Mouse (Mus musculus): Measurements from ENCODE around the gene Ptpra. TPM values are rescaled to one million over a fixed set of nuclear protein-coding genes. Genes with fewer than 3 reads are reported as not detected.

Gene Ptpra
- total and polyA plus RNA-seq, 2 experiments from 2014 or later, result 154 to 162 TPM

GRCm38 (mm10) chr2:130602195-130602594 is 152.1 kb downstream of the Ptpra start:
- H3K9me3 ChIP-seq (ENCODE audit: low read length), result no peaks in the 10 kb centered on the region
- no peak overlapping the region for H3K27ac ChIP-seq (ENCODE audit: low read depth, low read length)
- H3K9ac ChIP-seq, result no peak overlapping the region
- H3K4me2 ChIP-seq (ENCODE audit: low read depth), result no peak overlapping the region
- no peaks in the 10 kb centered on the region for H3K4me1 ChIP-seq (ENCODE audit: insufficient read depth)
- H3K27me3 ChIP-seq (ENCODE audit: insufficient read depth, low read length), result no peaks in the 10 kb centered on the region
- peaks cover 49% of the 10 kb centered on the region for H3K36me3 ChIP-seq (ENCODE audit: insufficient read depth)
- ATAC-seq (no peak), DNase-seq (no peak)
- no peak for TF ChIP-seq CTCF (IDR thresholded peaks at IDR 0.05; ENCODE audit: low read depth)
- H3K4me3 ChIP-seq (ENCODE audit: low read depth, low read length), result no peak overlapping the region
- 86% methylated on average over 4 of the region's 4 CpGs for WGBS

Small RNA genes within 50 kb of the gene (microRNA-seq; reads per million reads assigned to microRNA genes)
- gene Gm23876, result 0 reads per million in 2 experiments

Other genes with a start within 250 kb of the Ptpra start
- gene Nop56, start 175.8 kb upstream of the Ptpra start, total RNA-seq (2014; rRNA removed), result 173 and 183 TPM in 2 replicates
- gene Nop56, start 175.8 kb upstream of the Ptpra start, polyA plus RNA-seq (2015; fragmentation: Nextera tagmentation; extraction: Ambion mirVana), result 220 and 243 TPM in 2 replicates
- 137 and 175 TPM in 2 replicates for gene Idh3b, start 165.7 kb upstream of the Ptpra start, total RNA-seq (2014; rRNA removed)
- gene Idh3b, start 165.7 kb upstream of the Ptpra start, polyA plus RNA-seq (2015; fragmentation: Nextera tagmentation; extraction: Ambion mirVana), result 151 and 169 TPM in 2 replicates
- gene Ebf4, start 155.1 kb upstream of the Ptpra start, total RNA-seq (2014; rRNA removed), result 9.3 and 15.1 TPM in 2 replicates
- gene Ebf4, start 155.1 kb upstream of the Ptpra start, polyA plus RNA-seq (2015; fragmentation: Nextera tagmentation; extraction: Ambion mirVana), result 3.5 and 4.8 TPM in 2 replicates
- gene Cpxm1, start 52.7 kb upstream of the Ptpra start, total RNA-seq (2014; rRNA removed), result 18.4 and 20.4 TPM in 2 replicates
- gene Cpxm1, start 52.7 kb upstream of the Ptpra start, polyA plus RNA-seq (2015; fragmentation: Nextera tagmentation; extraction: Ambion mirVana), result 20.4 and 22.4 TPM in 2 replicates
- gene Gm28372, start 45.0 kb upstream of the Ptpra start, total RNA-seq (2014; rRNA removed), result not detected in 2 replicates
- not detected in 2 replicates for gene Gm28372, start 45.0 kb upstream of the Ptpra start, polyA plus RNA-seq (2015; fragmentation: Nextera tagmentation; extraction: Ambion mirVana)
- gene 1700020A23Rik, start 45.0 kb upstream of the Ptpra start, total RNA-seq (2014; rRNA removed), result not detected in 2 replicates
- gene 1700020A23Rik, start 45.0 kb upstream of the Ptpra start, polyA plus RNA-seq (2015; fragmentation: Nextera tagmentation; extraction: Ambion mirVana), result 0.45 TPM in 1 of 2 replicates, not detected in the other
- gene Tmem239, start 43.8 kb upstream of the Ptpra start, total RNA-seq (2014; rRNA removed), result not detected in 2 replicates
- 0.16 TPM in 1 of 2 replicates, not detected in the other for gene Tmem239, start 43.8 kb upstream of the Ptpra start, polyA plus RNA-seq (2015; fragmentation: Nextera tagmentation; extraction: Ambion mirVana)
- gene Vps16, start 25.9 kb upstream of the Ptpra start, total RNA-seq (2014; rRNA removed), result 78.7 and 99.8 TPM in 2 replicates
- gene Vps16, start 25.9 kb upstream of the Ptpra start, polyA plus RNA-seq (2015; fragmentation: Nextera tagmentation; extraction: Ambion mirVana), result 68.7 and 76.7 TPM in 2 replicates
- gene Pced1a, start 25.6 kb upstream of the Ptpra start, total RNA-seq (2014; rRNA removed), result 15.9 and 18.0 TPM in 2 replicates
- gene Pced1a, start 25.6 kb upstream of the Ptpra start, polyA plus RNA-seq (2015; fragmentation: Nextera tagmentation; extraction: Ambion mirVana), result 7.9 and 9.2 TPM in 2 replicates
- gene Mrps26, start 113.5 kb downstream of the Ptpra start, total RNA-seq (2014; rRNA removed), result 46.2 and 59.7 TPM in 2 replicates
- gene Mrps26, start 113.5 kb downstream of the Ptpra start, polyA plus RNA-seq (2015; fragmentation: Nextera tagmentation; extraction: Ambion mirVana), result 113 and 119 TPM in 2 replicates
- 4.0 and 8.8 TPM in 2 replicates for gene Oxt, start 125.9 kb downstream of the Ptpra start, total RNA-seq (2014; rRNA removed)
- gene Oxt, start 125.9 kb downstream of the Ptpra start, polyA plus RNA-seq (2015; fragmentation: Nextera tagmentation; extraction: Ambion mirVana), result 2.2 and 8.1 TPM in 2 replicates
- gene Avp, start 132.3 kb downstream of the Ptpra start, total RNA-seq (2014; rRNA removed), result 87.2 and 92.1 TPM in 2 replicates
- 83.0 and 181 TPM in 2 replicates for gene Avp, start 132.3 kb downstream of the Ptpra start, polyA plus RNA-seq (2015; fragmentation: Nextera tagmentation; extraction: Ambion mirVana)
- 10.0 and 11.0 TPM in 2 replicates for gene Fastkd5, start 179.7 kb downstream of the Ptpra start, total RNA-seq (2014; rRNA removed)
- 7.1 and 8.1 TPM in 2 replicates for gene Fastkd5, start 179.7 kb downstream of the Ptpra start, polyA plus RNA-seq (2015; fragmentation: Nextera tagmentation; extraction: Ambion mirVana)
- 5.5 and 6.6 TPM in 2 replicates for gene Ubox5, start 179.8 kb downstream of the Ptpra start, total RNA-seq (2014; rRNA removed)
- 5.9 and 7.3 TPM in 2 replicates for gene Ubox5, start 179.8 kb downstream of the Ptpra start, polyA plus RNA-seq (2015; fragmentation: Nextera tagmentation; extraction: Ambion mirVana)
- gene Lzts3, start 192.5 kb downstream of the Ptpra start, total RNA-seq (2014; rRNA removed), result 33.5 and 35.5 TPM in 2 replicates
- 4.7 and 11.3 TPM in 2 replicates for gene Lzts3, start 192.5 kb downstream of the Ptpra start, polyA plus RNA-seq (2015; fragmentation: Nextera tagmentation; extraction: Ambion mirVana)
- 33.8 and 40.1 TPM in 2 replicates for gene Ddrgk1, start 214.4 kb downstream of the Ptpra start, total RNA-seq (2014; rRNA removed)
- gene Ddrgk1, start 214.4 kb downstream of the Ptpra start, polyA plus RNA-seq (2015; fragmentation: Nextera tagmentation; extraction: Ambion mirVana), result 73.0 and 77.4 TPM in 2 replicates
- 151 and 160 TPM in 2 replicates for gene Itpa, start 217.3 kb downstream of the Ptpra start, total RNA-seq (2014; rRNA removed)
- 128 and 145 TPM in 2 replicates for gene Itpa, start 217.3 kb downstream of the Ptpra start, polyA plus RNA-seq (2015; fragmentation: Nextera tagmentation; extraction: Ambion mirVana)
- gene Slc4a11, start 247.2 kb downstream of the Ptpra start, total RNA-seq (2014; rRNA removed), result 0.31 and 0.76 TPM in 2 replicates
- gene Slc4a11, start 247.2 kb downstream of the Ptpra start, polyA plus RNA-seq (2015; fragmentation: Nextera tagmentation; extraction: Ambion mirVana), result 0.28 and 0.51 TPM in 2 replicates